Mouse (Mus musculus) forebrain, embryonic 11.5 days (tissue): Measurements from ENCODE around the gene Elmo2. TPM values are rescaled to one million over a fixed set of nuclear protein-coding genes. Genes with fewer than 3 reads are reported as not detected.

Experiments used
- ATAC-seq: fragments of 200-750 bp; cut with Nextera tagmentation; replicated peaks from 2 replicates; pipeline ENCODE4 v1.8.0; 2017; ENCODE audit warnings: moderate TSS enrichment; ENCODE audit not compliant: low FRiP score
- DNase-seq: peaks from one replicate; pipeline ENCODE4 v3.0.0-alpha.2; 2017; ENCODE audit warnings: low spot score
- H3K27ac ChIP-seq: fragments of 300-500 bp; sonication (generic); 2 replicates; pipeline ENCODE4 v1.5.1; 2014; ENCODE audit warnings: low read depth, low read length
- H3K27me3 ChIP-seq: fragments of 300-500 bp; sonication (generic); 2 replicates; pipeline ENCODE4 v1.6.1; 2014; ENCODE audit warnings: mild to moderate bottlenecking, low read length, mixed read lengths; ENCODE audit not compliant: control insufficient read depth, insufficient read depth
- H3K36me3 ChIP-seq: fragments of 300-500 bp; sonication (generic); 2 replicates; pipeline ENCODE4 v1.6.1; 2014; ENCODE audit warnings: mild to moderate bottlenecking, low read length, moderate library complexity, mixed read lengths; ENCODE audit not compliant: control insufficient read depth, insufficient read depth
- H3K4me1 ChIP-seq: fragments of 300-500 bp; sonication (generic); replicated peaks from 2 replicates; pipeline ENCODE4 v1.6.1; 2014; ENCODE audit warnings: low read length, mixed read lengths; ENCODE audit not compliant: control insufficient read depth, insufficient read depth
- H3K4me2 ChIP-seq: fragments of 300-500 bp; sonication (generic); 2 replicates; pipeline ENCODE4 v1.6.1; 2014; ENCODE audit warnings: low read depth, mild to moderate bottlenecking, low read length, moderate library complexity, mixed read lengths; ENCODE audit not compliant: severe bottlenecking
- H3K4me3 ChIP-seq: fragments of 300-500 bp; sonication (generic); 2 replicates; pipeline ENCODE4 v1.5.1; 2014; ENCODE audit warnings: low read depth, low read length
- H3K9ac ChIP-seq: fragments of 300-500 bp; sonication (generic); 2 replicates; pipeline ENCODE4 v1.6.1; 2014; ENCODE audit warnings: low read length
- H3K9me3 ChIP-seq: fragments of 300-500 bp; sonication (generic); 2 replicates; pipeline ENCODE4 v1.6.1; 2016; ENCODE audit warnings: low read length, mixed read lengths; ENCODE audit not compliant: control insufficient read depth
- WGBS: fragments of 180-500 bp; shearing (Covaris S2); extraction: QIAGEN DNeasy Blood & Tissue Kit; methylation state at CpG from one replicate; pipeline ENCODE4 v1.1.7; 2014; 5-methylcytosine and 5-hydroxymethylcytosine counted together
- polyA plus RNA-seq: library from polyadenylated mRNA; unstranded; fragments of >200 nt; fragmentation: Nextera tagmentation; extraction: Ambion mirVana; gene quantifications from 2 replicates; pipeline ENCODE4 v1.2.1, GENCODE M21; 2014

The Elmo2 gene
- polyA plus RNA-seq, 1 experiment from 2014 or later, result 95.4 TPM

GRCm38 (mm10) chr2:165364334-165365091 is 38.2 kb upstream of the Elmo2 start:
- H3K4me1 ChIP-seq, result peaks cover 5% of the 10 kb centered on the region; the same call in 1 of the 2 replicates
- no peak overlapping the region for H3K9ac ChIP-seq
- no peaks in the 10 kb centered on the region for H3K36me3 ChIP-seq
- H3K4me3 ChIP-seq, result no peak overlapping the region
- no peaks in the 10 kb centered on the region for H3K27me3 ChIP-seq
- no peak overlapping the region; the same call in 1 of the 2 replicates for H3K4me2 ChIP-seq
- no peaks in the 10 kb centered on the region for H3K9me3 ChIP-seq
- 15% methylated on average over 21 of the region's 21 CpGs for WGBS
- no peak for ATAC-seq
- DNase-seq, result peak; percentile 87
- H3K27ac ChIP-seq, result no peak overlapping the region

- no peak for ATAC-seq
- no peak for DNase-seq
- Histone ChIP-seq H3K4me1 (peaks cover 5% of the 10 kb centered on the region; the same call in 1 of the 2 replicates), H3K36me3 (no peaks in the 10 kb centered on the region), H3K9ac (no peak overlapping the region), H3K27me3 (no peaks in the 10 kb centered on the region), H3K9me3 (no peaks in the 10 kb centered on the region), H3K27ac (no peak overlapping the region), H3K4me3 (no peak overlapping the region), H3K4me2 (no peak overlapping the region)
- WGBS, result 87% methylated on average over 6 of the region's 6 CpGs
Measured at GRCm38 (mm10) chr2:165363282-165363681, 37.0 kb upstream of the Elmo2 start.

- ATAC-seq (0 out of 2 replicates have a peak, but pooled peaks have one; percentile 46), DNase-seq (peak; percentile 81)
- no peak overlapping the region for H3K27ac ChIP-seq
- H3K9ac ChIP-seq, result no peak overlapping the region
- H3K27me3 ChIP-seq, result no peaks in the 10 kb centered on the region
- 0% methylated on average over 1 of the region's 1 CpGs for WGBS
- H3K9me3 ChIP-seq, result no peaks in the 10 kb centered on the region
- no peak overlapping the region for H3K4me2 ChIP-seq
- no peaks in the 10 kb centered on the region for H3K4me1 ChIP-seq
- H3K36me3 ChIP-seq, result no peaks in the 10 kb centered on the region
- H3K4me3 ChIP-seq, result no peak overlapping the region
Measured at GRCm38 (mm10) chr2:165360861-165361260, 34.6 kb upstream of the Elmo2 start.

- Histone ChIP-seq H3K4me2 (no peak overlapping the region), H3K9ac (no peak overlapping the region), H3K9me3 (peaks cover 16% of the 10 kb centered on the region; the same call in 1 of the 2 replicates), H3K27me3 (no peaks in the 10 kb centered on the region), H3K4me1 (no peaks in the 10 kb centered on the region), H3K36me3 (peaks cover 6% of the 10 kb centered on the region; the same call in 1 of the 2 replicates), H3K4me3 (no peak overlapping the region), H3K27ac (no peak overlapping the region)
- DNase-seq (no peak), ATAC-seq (no peak)
- WGBS, result 92% methylated on average over 20 of the region's 20 CpGs
Measured at GRCm38 (mm10) chr2:165351828-165352513, 25.7 kb upstream of the Elmo2 start.

GRCm38 (mm10) chr2:165349466-165349865 is 23.2 kb upstream of the Elmo2 start:
- no peaks in the 10 kb centered on the region for H3K4me1 ChIP-seq
- DNase-seq, result peak; percentile 58
- WGBS, result 27% methylated on average over 8 of the region's 8 CpGs
- no peak overlapping the region for H3K4me2 ChIP-seq
- no peak for ATAC-seq
- no peak overlapping the region for H3K27ac ChIP-seq
- peaks cover 6% of the 10 kb centered on the region; the same call in 1 of the 2 replicates for H3K36me3 ChIP-seq
- H3K4me3 ChIP-seq, result no peak overlapping the region
- no peaks in the 10 kb centered on the region for H3K27me3 ChIP-seq
- peak overlapping the region; percentile 8; the same call in 1 of the 2 replicates for H3K9ac ChIP-seq
- peaks cover 16% of the 10 kb centered on the region; the same call in 1 of the 2 replicates for H3K9me3 ChIP-seq

- Histone ChIP-seq H3K9ac (no peak overlapping the region), H3K4me3 (no peak overlapping the region), H3K4me2 (no peak overlapping the region), H3K27ac (no peak overlapping the region), H3K36me3 (no peaks in the 10 kb centered on the region), H3K27me3 (no peaks in the 10 kb centered on the region), H3K9me3 (no peaks in the 10 kb centered on the region; the same call in 1 of the 2 replicates), H3K4me1 (no peaks in the 10 kb centered on the region)
- DNase-seq, result no peak
- no peak for ATAC-seq
- 88% methylated on average over 5 of the region's 5 CpGs for WGBS
Measured at GRCm38 (mm10) chr2:165346180-165346579, 19.9 kb upstream of the Elmo2 start.

- H3K27ac ChIP-seq, result no peak overlapping the region
- no peak overlapping the region for H3K9ac ChIP-seq
- no peaks in the 10 kb centered on the region for H3K36me3 ChIP-seq
- H3K9me3 ChIP-seq, result no peaks in the 10 kb centered on the region
- no peak overlapping the region for H3K4me2 ChIP-seq
- H3K4me3 ChIP-seq, result no peak overlapping the region
- no peaks in the 10 kb centered on the region; the same call in 1 of the 2 replicates for H3K27me3 ChIP-seq
- peaks cover 2% of the 10 kb centered on the region; the same call in 1 of the 2 replicates for H3K4me1 ChIP-seq
- DNase-seq (peak; percentile 69), ATAC-seq (no peak)
- WGBS, result 23% methylated on average over 3 of the region's 3 CpGs
Measured at GRCm38 (mm10) chr2:165337191-165337590, 10.9 kb upstream of the Elmo2 start.

- Histone ChIP-seq H3K27ac (no peak overlapping the region), H3K9ac (no peak overlapping the region), H3K9me3 (no peaks in the 10 kb centered on the region), H3K4me2 (no peak overlapping the region), H3K36me3 (no peaks in the 10 kb centered on the region), H3K4me3 (no peak overlapping the region), H3K4me1 (peaks cover 2% of the 10 kb centered on the region; the same call in 1 of the 2 replicates), H3K27me3 (no peaks in the 10 kb centered on the region)
- no peak for DNase-seq
- WGBS, result 43% methylated on average over 14 of the region's 14 CpGs
- ATAC-seq, result no peak
Measured at GRCm38 (mm10) chr2:165332610-165333210, 6.4 kb upstream of the Elmo2 start.
